Mouse (Mus musculus) ES-E14 (cell line): Measurements from ENCODE around the gene Yjefn3. TPM values are rescaled to one million over a fixed set of nuclear protein-coding genes. Genes with fewer than 3 reads are reported as not detected.

Experiments
- DNase-seq: peaks from one replicate; pipeline ENCODE4 v3.0.0-alpha.2; 2013; ENCODE audit warnings: low read depth, low spot score
- H3K27ac ChIP-seq: 2 replicates; pipeline ENCODE4 v1.5.1; 2012; ENCODE audit warnings: low read depth, mild to moderate bottlenecking, low read length, moderate library complexity, mixed read lengths; ENCODE audit not compliant: poor library complexity, insufficient read depth, severe bottlenecking
- H3K36me3 ChIP-seq: 2 replicates; pipeline ENCODE4 v1.6.1; 2012; ENCODE audit warnings: mild to moderate bottlenecking, low read length, moderate library complexity, mixed read lengths; ENCODE audit not compliant: control insufficient read depth, poor library complexity, insufficient read depth, severe bottlenecking
- H3K4me1 ChIP-seq, 2 experiments: fragments of 150-350 bp in 1 of 2; sonication (generic) in 1 of 2; 2 replicates each; pipeline ENCODE4 v1.6.1; 2012; ENCODE audit warnings: low read length in 2 of 2, mild to moderate bottlenecking in 1 of 2, mixed read lengths in 1 of 2; ENCODE audit not compliant: control insufficient read depth in 2 of 2, insufficient read depth in 2 of 2, poor library complexity in 1 of 2
- H3K4me3 ChIP-seq, 2 experiments: fragments of 150-350 bp in 1 of 2; sonication (generic) in 1 of 2; 2 replicates each; pipeline ENCODE4 v1.5.1; 2012; ENCODE audit warnings: low read length in 2 of 2, low read depth in 1 of 2, mild to moderate bottlenecking in 1 of 2, mixed read lengths in 1 of 2; ENCODE audit not compliant: insufficient read depth in 1 of 2, poor library complexity in 1 of 2, severe bottlenecking in 1 of 2
- H3K9ac ChIP-seq: 2 replicates; pipeline ENCODE4 v1.6.1; 2012; ENCODE audit warnings: low read depth, mild to moderate bottlenecking, low read length, mixed read lengths; ENCODE audit not compliant: poor library complexity, insufficient read depth, severe bottlenecking
- H3K9me3 ChIP-seq: fragments of 150-350 bp; sonication (generic); 2 replicates; pipeline ENCODE4 v1.6.1; 2012; ENCODE audit warnings: low read depth, mild to moderate bottlenecking, low read length; ENCODE audit not compliant: control insufficient read depth, insufficient read depth
- CHD2 ChIP-seq: IDR thresholded peaks from 2 replicates; pipeline ENCODE4 v1.6.1; 2014; ENCODE audit warnings: mild to moderate bottlenecking, low read depth, low read length, inconsistent platforms
- HCFC1 ChIP-seq: IDR thresholded peaks from 2 replicates; pipeline ENCODE4 v1.6.1; 2012; ENCODE audit warnings: low read length, inconsistent platforms, borderline replicate concordance; ENCODE audit not compliant: insufficient read depth
- MAFK ChIP-seq: IDR thresholded peaks from 2 replicates; pipeline ENCODE4 v1.6.1; 2014; ENCODE audit warnings: mild to moderate bottlenecking, low read depth, low read length, inconsistent platforms; ENCODE audit not compliant: insufficient read depth
- ZC3H11A ChIP-seq: IDR thresholded peaks from 2 replicates; pipeline ENCODE4 v1.6.1; 2012; ENCODE audit warnings: low read depth, mild to moderate bottlenecking, inconsistent platforms, low read length, borderline replicate concordance
- ZNF384 ChIP-seq: IDR thresholded peaks from 2 replicates; pipeline ENCODE4 v1.6.1; 2012; ENCODE audit warnings: low read depth, low read length, inconsistent platforms
- in situ Hi-C, 2 experiments: fragments of 600-800 bp; cut with MboI; formaldehyde crosslinking; loops; one replicate each; pipeline ENCODE4 v1.15.1; 2025; ENCODE audit warnings: low sequenced_read_pairs in 2 of 2, inconsistent platforms in 1 of 2; ENCODE audit not compliant: unreplicated experiment in 2 of 2
- total RNA-seq: library from RNA; depleted of rRNA; stranded (reverse); fragments of 300-350 nt; gene quantifications from 2 replicates; pipeline ENCODE4 v1.2.3, GENCODE M21; 2012

The Yjefn3 gene
- total RNA-seq, 1 experiment = 7.0 TPM

DNA sequence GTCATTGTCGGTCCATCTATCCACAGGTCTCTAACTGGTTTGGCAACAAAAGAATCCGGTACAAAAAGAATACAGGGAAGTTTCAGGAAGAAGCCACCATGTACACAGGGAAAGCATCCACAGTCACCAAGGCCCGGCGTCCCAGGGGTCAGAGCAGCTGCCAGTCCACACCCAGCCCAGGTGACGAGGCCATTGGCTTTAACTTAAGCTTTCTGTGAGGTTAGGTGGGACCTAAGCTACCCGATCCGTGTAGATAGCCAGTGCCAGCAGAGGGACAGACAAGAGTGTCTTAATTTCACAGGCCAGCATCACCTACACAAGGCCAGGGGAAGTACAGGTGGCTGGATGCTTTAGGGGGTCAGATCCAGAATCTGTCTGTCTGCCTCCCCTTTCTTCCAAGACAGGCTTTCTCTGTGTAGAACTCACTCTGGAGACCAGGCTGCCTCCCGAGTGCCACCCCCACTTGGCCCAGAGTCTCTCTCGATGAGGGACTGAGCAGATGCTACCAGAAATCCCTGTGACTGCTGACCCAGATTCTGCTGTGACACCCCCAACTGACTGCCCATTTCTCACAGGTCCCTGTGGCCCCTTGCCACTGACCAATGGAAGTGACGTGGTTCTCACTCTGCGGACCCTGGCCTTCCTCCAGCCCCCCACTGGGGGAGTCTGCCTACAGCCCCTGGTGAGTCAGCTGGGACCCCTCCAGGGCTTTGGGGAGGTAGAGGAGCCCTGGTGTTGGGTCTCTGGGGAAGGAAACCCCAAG, 32.3 kb downstream of the Yjefn3 start:
- in situ Hi-C loops = loop anchor here in 1 of 2 experiments (10.0 kb wide), 1 partner anchor 545 kb away; no protein-coding TSS in a partner anchor

DNA sequence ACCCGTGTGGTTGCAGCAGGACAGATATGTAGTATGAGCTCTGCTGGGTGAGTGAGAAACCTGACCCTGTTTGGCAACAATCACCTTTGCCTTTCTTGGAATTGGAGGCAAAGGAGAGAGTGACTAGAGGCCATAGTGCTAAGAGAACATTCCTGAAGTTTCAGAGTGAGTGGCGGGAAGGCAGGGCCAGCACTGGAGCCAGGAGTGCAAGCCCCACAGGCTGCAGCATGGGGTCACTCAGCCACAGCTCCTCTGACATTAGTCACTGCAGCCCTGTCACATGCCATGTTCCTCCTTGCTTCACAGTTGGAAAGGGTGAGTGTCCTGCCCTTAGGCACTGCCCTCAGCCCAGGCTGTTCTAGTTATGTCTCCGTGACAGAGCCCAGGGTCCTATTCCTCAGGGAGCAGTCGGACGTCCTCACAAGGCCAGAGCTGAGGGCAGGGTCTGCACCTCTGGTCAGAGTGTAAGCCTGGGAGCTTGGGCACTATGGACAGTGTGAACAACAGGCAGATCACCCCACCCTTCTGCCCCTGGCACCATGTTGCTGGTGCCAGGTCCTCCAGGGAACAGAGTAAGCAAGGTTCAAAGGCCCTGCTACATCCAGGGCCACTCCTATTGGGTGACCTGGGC, 34.7 kb downstream of the Yjefn3 start:
- Histone ChIP-seq H3K36me3 (no peaks in the 10 kb centered on the region), H3K4me3 (no peak overlapping the region), H3K9me3 (no peaks in the 10 kb centered on the region), H3K27ac (no peak overlapping the region), H3K4me1 (no peaks in the 10 kb centered on the region), H3K9ac (no peak overlapping the region)
- TF ChIP-seq CHD2 = no peak
- TF ChIP-seq ZNF384 = no peak
- TF ChIP-seq HCFC1 = no peak
- TF ChIP-seq ZC3H11A = no peak
- in situ Hi-C loops = no loop called here
- DNase-seq = no peak

More for the DNA sequence above, 32.3 kb downstream of the Yjefn3 start:
- H3K9ac ChIP-seq = no peak overlapping the region
- no peak overlapping the region for H3K4me3 ChIP-seq
- DNase-seq = no peak
- no peaks in the 10 kb centered on the region for H3K4me1 ChIP-seq
- TF ChIP-seq CHD2 = no peak
- TF ChIP-seq ZNF384 = no peak
- no peak for TF ChIP-seq MAFK
- no peak for TF ChIP-seq HCFC1
- no peak for TF ChIP-seq ZC3H11A
- no peaks in the 10 kb centered on the region for H3K9me3 ChIP-seq
- H3K27ac ChIP-seq = no peak overlapping the region
- no peaks in the 10 kb centered on the region for H3K36me3 ChIP-seq

DNA sequence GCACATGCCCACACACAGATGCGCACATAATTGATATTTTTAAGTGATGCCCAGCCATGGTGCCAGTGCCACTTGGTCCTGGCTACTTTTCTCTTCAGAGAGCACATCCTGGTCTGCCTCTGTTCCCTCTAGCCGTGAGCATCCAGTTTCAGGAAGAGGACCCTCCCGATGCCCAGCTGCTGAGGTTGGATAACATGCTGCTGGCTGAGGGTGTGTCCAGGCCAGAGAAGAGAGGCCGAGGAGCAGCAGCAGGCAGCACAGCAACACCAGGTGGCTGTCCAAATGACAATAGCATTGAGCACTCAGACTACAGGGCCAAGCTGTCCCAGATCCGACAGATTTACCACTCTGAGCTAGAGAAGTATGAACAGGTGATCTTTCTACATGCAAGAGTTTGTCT, 38.3 kb downstream of the Yjefn3 start:
- no peak overlapping the region for H3K4me3 ChIP-seq
- H3K4me1 ChIP-seq = peaks cover 0 to 2% of the 10 kb centered on the region in 2 experiments; a peak in 1 of 4 replicates
- DNase-seq = no peak
- H3K9ac ChIP-seq = no peak overlapping the region
- TF ChIP-seq MAFK = no peak
- no peak for TF ChIP-seq ZNF384
- no peak for TF ChIP-seq CHD2
- no peak for TF ChIP-seq HCFC1
- TF ChIP-seq ZC3H11A = no peak
- no peaks in the 10 kb centered on the region for H3K9me3 ChIP-seq
- H3K27ac ChIP-seq = no peak overlapping the region
- in situ Hi-C loops = no loop called here
- no peaks in the 10 kb centered on the region for H3K36me3 ChIP-seq

DNA sequence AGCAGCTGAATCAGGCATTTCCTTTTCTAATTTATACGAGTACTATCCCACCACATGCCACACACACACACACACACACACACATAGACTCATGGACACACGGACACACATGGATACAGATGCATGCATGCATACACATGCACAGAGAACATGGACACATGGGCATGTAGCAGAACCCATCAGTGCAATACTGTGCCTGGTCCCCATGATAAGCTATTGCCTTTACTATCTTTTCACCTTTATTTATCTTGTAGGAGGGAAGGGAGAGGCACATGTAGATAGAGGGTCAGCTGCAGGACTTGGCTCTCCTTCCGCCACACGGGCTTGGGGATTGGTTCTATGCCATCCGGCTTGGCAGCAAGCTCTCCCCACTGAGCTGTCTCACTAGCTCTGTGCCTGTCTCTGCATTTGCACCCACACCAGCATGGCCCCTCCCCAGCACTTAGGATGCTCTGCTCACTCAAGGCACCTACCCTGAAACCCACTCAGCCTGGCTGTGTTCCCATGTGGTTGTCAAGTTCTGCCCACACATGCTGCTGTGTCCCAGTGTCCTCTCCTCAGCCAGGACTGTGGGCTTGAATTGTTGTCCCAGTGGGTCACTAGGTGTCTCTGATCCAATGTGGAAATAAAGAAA, 39.0 kb downstream of the Yjefn3 start:
- no peak for DNase-seq
- Histone ChIP-seq H3K9me3 (no peaks in the 10 kb centered on the region), H3K9ac (no peak overlapping the region), H3K4me1 (peaks cover 0 to 2% of the 10 kb centered on the region in 2 experiments; a peak in 1 of 4 replicates), H3K36me3 (no peaks in the 10 kb centered on the region), H3K27ac (no peak overlapping the region), H3K4me3 (no peak overlapping the region)
- TF ChIP-seq MAFK (no peak), ZNF384 (no peak), ZC3H11A (no peak), CHD2 (no peak), HCFC1 (no peak)
- in situ Hi-C loops = no loop called here
